Mouse (Mus musculus) kidney, embryonic 16.5 days (tissue): ENCODE results near the gene Actn2. TPM values are rescaled to one million over a fixed set of nuclear protein-coding genes. Genes with fewer than 3 reads are reported as not detected.

Experiments
- ATAC-seq: fragments of 200-750 bp; cut with Nextera tagmentation; 2 replicates; pipeline ENCODE4 v1.8.0; 2017; ENCODE audit warnings: moderate TSS enrichment; ENCODE audit not compliant: low FRiP score, low TSS enrichment
- H3K27ac ChIP-seq: fragments of 300-500 bp; sonication (generic); 2 replicates; pipeline ENCODE4 v1.5.1; 2014; ENCODE audit warnings: low read length
- H3K27me3 ChIP-seq: fragments of 300-500 bp; sonication (generic); 2 replicates; pipeline ENCODE4 v1.6.1; 2014; ENCODE audit warnings: low read length, control low read depth, mixed read lengths; ENCODE audit not compliant: insufficient read depth
- H3K36me3 ChIP-seq: fragments of 300-500 bp; sonication (generic); 2 replicates; pipeline ENCODE4 v1.6.1; 2014; ENCODE audit warnings: low read length, control low read depth, mixed read lengths; ENCODE audit not compliant: insufficient read depth
- H3K4me1 ChIP-seq: fragments of 300-500 bp; sonication (generic); 2 replicates; pipeline ENCODE4 v1.6.1; 2014; ENCODE audit warnings: low read length, control low read depth, mixed read lengths; ENCODE audit not compliant: insufficient read depth
- H3K4me2 ChIP-seq: fragments of 300-500 bp; sonication (generic); replicated peaks from 2 replicates; pipeline ENCODE4 v1.6.1; 2014; ENCODE audit warnings: low read depth, low read length
- H3K4me3 ChIP-seq: fragments of 300-500 bp; sonication (generic); 2 replicates; pipeline ENCODE4 v1.5.1; 2014; ENCODE audit warnings: mild to moderate bottlenecking, low read length
- H3K9ac ChIP-seq: fragments of 300-500 bp; sonication (generic); replicated peaks from 2 replicates; pipeline ENCODE4 v1.6.1; 2014; ENCODE audit warnings: low read length
- H3K9me3 ChIP-seq: fragments of 300-500 bp; sonication (generic); 2 replicates; pipeline ENCODE4 v1.6.1; 2016; ENCODE audit warnings: low read length, control low read depth
- WGBS: fragments of 180-500 bp; shearing (Covaris S2); extraction: QIAGEN DNeasy Blood & Tissue Kit; methylation state at CpG from one replicate; pipeline ENCODE4 v1.1.7; 2014; 5-methylcytosine and 5-hydroxymethylcytosine counted together
- polyA plus RNA-seq: library from polyadenylated mRNA; unstranded; fragments of >200 nt; fragmentation: Nextera tagmentation; extraction: Ambion mirVana; gene quantifications from 2 replicates; pipeline ENCODE4 v1.2.1, GENCODE M21; 2015

The Actn2 gene
- polyA plus RNA-seq, 1 experiment from 2014 or later, result 9.8 TPM

DNA sequence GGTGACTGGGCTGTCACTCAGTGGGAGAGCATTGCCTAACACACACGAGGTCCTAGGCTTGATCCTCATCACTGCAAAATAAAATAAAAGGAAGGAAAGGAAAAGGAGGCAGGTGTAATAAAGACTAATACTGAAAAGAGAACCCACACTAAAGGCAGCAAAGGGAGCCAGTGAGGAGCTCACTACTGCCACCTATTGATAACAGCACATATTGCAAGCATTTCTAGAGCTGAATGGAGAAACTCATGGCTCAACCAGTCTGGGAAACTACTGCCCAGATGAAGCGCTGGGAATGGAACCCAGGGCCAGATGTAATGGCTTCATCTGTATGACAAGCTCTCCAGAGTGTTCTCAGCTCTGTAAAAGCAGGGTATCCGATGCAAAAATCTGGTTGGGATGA, 67.6 kb downstream of the Actn2 start:
- ATAC-seq, result no peak
- H3K27ac ChIP-seq, result no peak overlapping the region
- no peaks in the 10 kb centered on the region for H3K4me1 ChIP-seq
- WGBS, result 45% methylated on average over 3 of the region's 3 CpGs
- H3K4me2 ChIP-seq, result no peak overlapping the region
- H3K36me3 ChIP-seq, result no peaks in the 10 kb centered on the region
- no peak overlapping the region for H3K9ac ChIP-seq
- H3K27me3 ChIP-seq, result no peaks in the 10 kb centered on the region
- no peaks in the 10 kb centered on the region for H3K9me3 ChIP-seq
- H3K4me3 ChIP-seq, result no peak overlapping the region

DNA sequence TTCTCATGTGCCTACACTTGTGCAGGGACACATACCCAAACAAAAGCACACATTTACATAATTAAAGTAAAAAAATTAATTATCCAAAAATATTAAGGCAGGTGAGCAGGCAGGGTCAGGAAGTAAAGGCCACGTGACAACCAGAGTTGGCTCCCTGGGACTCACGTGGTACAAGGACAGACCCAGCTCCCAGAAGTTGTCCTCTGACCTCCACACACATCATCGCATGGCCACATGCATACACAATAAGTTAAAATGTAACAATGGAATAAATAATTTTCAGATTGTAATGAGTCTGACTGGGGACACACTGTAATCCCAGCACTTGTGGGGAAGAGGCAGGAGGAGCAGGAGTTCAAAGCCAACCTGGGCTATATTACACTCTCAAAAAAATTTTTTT, 72.6 kb downstream of the Actn2 start:
- ATAC-seq, result no peak
- no peaks in the 10 kb centered on the region for H3K4me1 ChIP-seq
- H3K4me3 ChIP-seq, result no peak overlapping the region
- H3K36me3 ChIP-seq, result no peaks in the 10 kb centered on the region
- no peaks in the 10 kb centered on the region for H3K27me3 ChIP-seq
- WGBS, result 89% methylated on average over 3 of the region's 3 CpGs
- H3K4me2 ChIP-seq, result no peak overlapping the region
- H3K9me3 ChIP-seq, result no peaks in the 10 kb centered on the region
- H3K27ac ChIP-seq, result no peak overlapping the region
- no peak overlapping the region for H3K9ac ChIP-seq

DNA sequence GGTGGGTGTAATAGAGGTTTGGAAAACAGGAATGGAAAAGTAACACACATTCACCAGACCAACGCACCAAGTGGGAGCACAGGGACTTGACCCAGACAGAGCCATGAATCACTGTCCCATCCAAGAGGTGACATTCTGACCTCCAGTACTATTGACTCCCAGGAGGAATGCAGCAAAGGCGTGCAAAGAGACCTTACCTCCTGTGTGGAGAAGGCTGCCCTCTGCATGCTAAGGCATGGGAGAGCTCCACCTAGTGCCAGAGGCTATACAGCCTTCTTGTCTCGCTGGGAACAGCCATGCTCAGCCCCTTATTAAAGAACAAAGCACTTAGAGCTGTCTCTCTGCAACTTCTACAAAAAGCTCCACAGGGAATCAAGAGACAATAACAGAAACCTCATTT, 73.5 kb downstream of the Actn2 start:
- no peak for ATAC-seq
- WGBS, result 40% methylated on average over 3 of the region's 3 CpGs
- Histone ChIP-seq H3K9ac (no peak overlapping the region), H3K27ac (no peak overlapping the region), H3K9me3 (no peaks in the 10 kb centered on the region), H3K36me3 (no peaks in the 10 kb centered on the region), H3K27me3 (no peaks in the 10 kb centered on the region), H3K4me1 (no peaks in the 10 kb centered on the region), H3K4me2 (no peak overlapping the region), H3K4me3 (no peak overlapping the region)

DNA sequence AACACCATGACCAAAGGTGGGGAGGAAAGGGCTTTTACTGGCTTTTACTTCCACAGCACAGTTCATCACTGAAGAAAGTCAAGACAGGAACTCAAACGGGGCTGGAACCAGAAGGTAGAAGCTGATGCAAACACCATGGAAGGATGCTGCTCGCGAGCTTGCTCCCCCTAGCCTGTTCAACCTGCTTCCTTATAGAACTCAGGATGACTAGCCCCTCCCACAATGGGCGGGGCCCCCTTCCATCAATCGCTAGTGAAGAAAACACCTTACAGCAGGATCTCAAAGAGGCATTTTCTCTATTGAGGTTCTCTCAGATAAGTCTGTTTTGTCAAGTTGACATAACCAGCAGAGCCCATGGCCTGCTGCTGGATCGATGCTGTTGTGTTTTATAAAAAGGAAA, 76.6 kb downstream of the Actn2 start:
- H3K27me3 ChIP-seq, result no peaks in the 10 kb centered on the region
- WGBS, result 77% methylated on average over 6 of the region's 6 CpGs
- no peak for ATAC-seq
- no peak overlapping the region for H3K4me3 ChIP-seq
- H3K4me2 ChIP-seq, result no peak overlapping the region
- H3K9me3 ChIP-seq, result peaks cover 9% of the 10 kb centered on the region
- H3K4me1 ChIP-seq, result no peaks in the 10 kb centered on the region
- H3K9ac ChIP-seq, result no peak overlapping the region
- H3K36me3 ChIP-seq, result no peaks in the 10 kb centered on the region
- no peak overlapping the region for H3K27ac ChIP-seq

DNA sequence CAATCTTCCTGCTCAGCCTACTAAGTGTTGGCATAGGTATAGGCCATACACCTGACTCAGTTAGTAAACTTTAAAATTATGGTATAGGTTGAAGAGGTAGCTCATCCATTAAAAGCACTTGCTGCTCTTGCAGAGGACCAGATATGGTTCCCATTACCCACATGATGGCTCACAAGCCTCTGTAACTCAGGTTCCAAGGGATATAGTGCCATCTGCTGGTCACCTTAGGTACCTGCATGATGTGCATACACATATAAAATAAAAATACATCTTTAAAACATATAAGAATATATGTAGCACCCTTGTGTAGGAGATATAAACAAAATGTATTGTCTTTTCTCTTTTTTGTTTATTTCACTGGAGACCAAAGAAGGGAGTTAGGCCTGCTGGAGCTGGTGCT, 79.1 kb downstream of the Actn2 start:
- ATAC-seq, result no peak
- H3K9ac ChIP-seq, result no peak overlapping the region

DNA sequence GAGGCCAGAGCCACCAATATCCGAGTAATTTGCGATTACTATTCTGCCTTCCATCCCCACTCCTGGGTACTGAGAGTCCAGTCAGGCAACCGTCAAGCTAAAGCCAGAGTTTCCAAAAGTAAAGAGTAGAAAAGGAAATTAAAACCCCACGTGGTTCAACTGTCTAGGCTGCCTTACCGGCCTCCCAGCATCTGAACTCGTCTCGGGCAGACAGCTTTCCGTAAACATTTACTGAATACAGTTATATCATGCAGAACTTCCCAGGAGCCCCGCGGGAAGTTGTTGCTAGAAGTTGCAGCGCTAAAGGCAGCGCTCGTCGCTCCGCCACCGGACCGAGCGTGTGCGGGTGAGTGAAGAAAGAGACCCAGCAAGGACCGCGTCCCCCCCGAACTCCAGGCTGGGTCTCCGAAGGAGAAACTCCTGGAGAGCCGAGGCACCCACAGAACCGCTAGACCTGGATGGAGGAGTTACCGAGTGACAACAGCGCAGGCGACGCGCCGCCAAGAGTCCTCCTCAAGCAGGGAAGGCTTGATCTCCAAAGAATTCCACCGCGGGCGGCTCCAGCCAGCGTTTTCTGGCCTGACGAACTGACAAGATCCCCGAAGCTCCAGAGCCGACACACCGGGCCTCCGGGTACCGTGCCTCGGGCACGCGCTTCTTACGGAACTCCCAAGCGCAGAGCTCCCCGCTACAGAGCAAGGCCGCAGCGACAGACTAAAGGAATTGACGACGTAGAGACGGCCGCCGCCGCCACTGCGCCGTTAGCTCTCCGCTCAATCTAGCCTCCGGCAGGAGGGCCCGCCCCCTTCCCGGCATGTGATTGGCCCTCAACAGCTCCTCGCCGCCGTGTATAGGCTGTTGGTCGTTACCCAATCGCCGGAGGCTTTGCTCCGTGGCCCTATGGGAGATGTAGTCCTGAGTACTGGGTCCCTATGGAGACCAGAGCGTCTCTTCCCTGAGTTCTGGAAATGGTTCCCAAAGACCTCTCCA, 82.9 kb downstream of the Actn2 start, which contains the start of gene Mtr:
Gene Mtr, minus strand, starts transcription at position 723 of the 990 bp plus-strand sequence.
- Histone ChIP-seq H3K36me3 (peaks cover 4% of the 10 kb centered on the region; the same call in 1 of the 2 replicates), H3K4me1 (peaks cover 16% of the 10 kb centered on the region; the same call in 1 of the 2 replicates), H3K9me3 (peaks cover 9% of the 10 kb centered on the region), H3K27me3 (no peaks in the 10 kb centered on the region), H3K4me2 (peak within 1 kb of the TSS; percentile 82), H3K9ac (peak within 1 kb of the TSS; percentile 88), H3K4me3 (peak within 1 kb of the TSS; percentile 89), H3K27ac (peak within 1 kb of the TSS; percentile 95)
- under 1% methylated on average over 69 of the region's 69 CpGs for WGBS
- ATAC-seq, result peak; percentile 100

More for the DNA sequence above, 79.1 kb downstream of the Actn2 start:
- Histone ChIP-seq H3K4me1 (peaks cover 8% of the 10 kb centered on the region; the same call in 1 of the 2 replicates), H3K27ac (no peak overlapping the region), H3K4me3 (no peak overlapping the region), H3K4me2 (no peak overlapping the region), H3K36me3 (no peaks in the 10 kb centered on the region), H3K27me3 (no peaks in the 10 kb centered on the region), H3K9me3 (peaks cover 9% of the 10 kb centered on the region)

DNA sequence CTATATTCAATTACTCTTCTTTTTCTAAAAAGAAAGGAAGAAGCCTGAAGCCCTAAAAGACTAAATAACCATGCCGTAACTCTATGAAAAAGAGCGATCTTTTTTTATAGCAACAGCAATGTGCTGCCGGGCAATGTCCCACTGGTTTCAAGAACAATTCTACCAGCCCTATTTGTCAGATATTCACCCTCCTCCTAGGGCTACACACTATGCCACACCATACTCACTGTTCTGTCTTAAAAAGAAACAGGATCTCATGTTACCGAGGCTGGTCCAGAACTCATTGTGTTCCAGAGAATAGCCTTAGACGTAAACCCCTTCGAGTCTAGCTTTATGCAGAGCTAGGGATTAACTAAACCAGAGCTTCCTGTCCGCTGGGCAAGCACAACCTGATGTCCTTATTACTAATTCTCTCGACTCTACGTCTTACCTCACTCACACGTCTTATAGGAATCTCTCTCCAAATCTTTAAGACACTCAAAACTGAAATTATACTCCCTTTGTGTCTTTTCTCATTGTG, 83.6 kb downstream of the Actn2 start:
- ATAC-seq, result no peak

DNA sequence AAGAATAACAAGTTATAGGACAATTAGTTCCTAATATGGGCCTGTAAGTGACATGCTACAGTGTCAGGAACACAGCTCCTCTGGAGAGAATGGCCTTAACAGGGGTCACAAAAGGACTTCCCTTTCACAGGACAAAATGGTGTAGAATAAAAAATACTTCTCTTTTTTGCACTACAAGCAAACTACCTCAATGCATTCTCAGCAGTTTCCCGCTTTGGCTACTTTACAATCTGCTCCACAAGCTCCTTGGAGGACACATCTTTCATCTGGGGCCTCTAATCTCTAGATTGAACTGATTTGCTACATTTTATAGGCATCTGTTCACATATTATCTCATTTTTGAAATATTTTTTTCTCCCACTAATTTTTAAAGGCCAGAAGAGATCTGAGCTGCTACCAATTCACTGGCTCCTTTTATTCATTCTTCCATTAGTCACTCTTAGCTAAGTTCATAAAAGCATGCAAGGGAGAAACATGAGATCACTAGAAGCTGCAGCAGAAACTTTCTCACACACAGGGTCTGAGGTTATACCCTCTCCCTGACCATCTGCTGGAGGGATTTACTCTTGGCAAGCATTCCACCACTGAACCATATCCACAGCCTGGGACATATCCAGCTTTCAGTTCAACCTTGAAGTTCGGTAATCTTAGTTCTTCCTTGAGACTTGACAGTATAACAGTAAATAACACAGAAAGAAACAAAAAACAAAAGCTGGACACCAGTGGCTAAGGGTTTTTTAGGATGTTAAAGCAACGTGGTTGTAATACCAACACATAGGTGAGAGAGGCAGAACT, 84.5 kb downstream of the Actn2 start:
- no peak overlapping the region for H3K9ac ChIP-seq

More for the DNA sequence above, 83.6 kb downstream of the Actn2 start:
- H3K9me3 ChIP-seq, result peaks cover 9% of the 10 kb centered on the region
- no peaks in the 10 kb centered on the region for H3K27me3 ChIP-seq
- peaks cover 6% of the 10 kb centered on the region; the same call in 1 of the 2 replicates for H3K36me3 ChIP-seq
- H3K4me1 ChIP-seq, result peaks cover 16% of the 10 kb centered on the region; the same call in 1 of the 2 replicates
- peak overlapping the region; percentile 82 for H3K4me2 ChIP-seq
- H3K9ac ChIP-seq, result peak overlapping the region; percentile 88
- peak overlapping the region; percentile 95 for H3K27ac ChIP-seq
- H3K4me3 ChIP-seq, result peak overlapping the region; percentile 89
- 10% methylated on average over 10 of the region's 10 CpGs for WGBS

DNA sequence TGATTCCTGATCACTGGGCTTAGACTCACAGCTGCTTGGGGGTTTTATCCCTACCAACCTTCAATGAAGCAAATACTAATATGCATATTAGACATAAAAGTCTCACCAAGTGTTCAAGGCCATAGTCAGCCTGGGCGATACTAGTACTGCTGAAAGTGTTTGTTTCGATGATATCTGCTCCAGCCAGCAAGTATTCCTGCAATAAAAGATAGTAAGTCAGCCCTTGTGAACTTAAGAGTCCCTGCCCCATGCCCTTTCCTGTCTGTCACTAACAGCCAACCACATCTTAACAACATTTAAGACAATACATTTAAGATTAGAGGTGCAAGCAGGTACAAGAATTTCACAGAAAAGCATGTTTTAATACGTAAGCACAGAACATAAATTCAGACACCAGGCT, 90.1 kb downstream of the Actn2 start:
- WGBS, result 98% methylated on average over 3 of the region's 3 CpGs
- Histone ChIP-seq H3K9ac (no peak overlapping the region), H3K36me3 (peaks cover 34% of the 10 kb centered on the region), H3K4me1 (no peaks in the 10 kb centered on the region), H3K4me2 (no peak overlapping the region), H3K27ac (no peak overlapping the region), H3K4me3 (no peak overlapping the region), H3K27me3 (no peaks in the 10 kb centered on the region), H3K9me3 (no peaks in the 10 kb centered on the region)
- no peak for ATAC-seq

More for the DNA sequence above, 84.5 kb downstream of the Actn2 start:
- Histone ChIP-seq H3K36me3 (peaks cover 6% of the 10 kb centered on the region; the same call in 1 of the 2 replicates), H3K27ac (no peak overlapping the region), H3K4me3 (peak overlapping the region; percentile 89), H3K9me3 (peaks cover 6% of the 10 kb centered on the region), H3K4me1 (peaks cover 16% of the 10 kb centered on the region; the same call in 1 of the 2 replicates), H3K27me3 (no peaks in the 10 kb centered on the region), H3K4me2 (peak overlapping the region; percentile 82)
- no peak for ATAC-seq
- WGBS, result 57% methylated on average over 3 of the region's 3 CpGs
